Mouse (Mus musculus): ENCODE data around the gene Gm20388.

- TF ChIP-seq GATA1 (IDR thresholded peaks at IDR 0.05; ENCODE audit: low read length), result no peak
- no peak for TF ChIP-seq TAL1 (IDR thresholded peaks at IDR 0.05; ENCODE audit: low read length)
Observed at GRCm38 (mm10) chr8:123329350-123329749, 3418.7 kb downstream of the Gm20388 start.

All from erythroblast, embryonic 14.5 days (primary cell).